Mouse (Mus musculus) embryo, embryonic 10.5 days (tissue): ENCODE data around the gene Khsrp.

Source experiments
- DNase-seq: peaks from one replicate; pipeline ENCODE4 v3.0.0-alpha.2; 2015; ENCODE audit warnings: low spot score

Gene Khsrp

GRCm38 (mm10) chr17:56986105-56986805 is 45.1 kb downstream of the Khsrp start:
- no peak for DNase-seq

GRCm38 (mm10) chr17:56985656-56986055 is 45.7 kb downstream of the Khsrp start:
- DNase-seq = no peak

GRCm38 (mm10) chr17:56984886-56985285 is 46.4 kb downstream of the Khsrp start:
- no peak for DNase-seq

GRCm38 (mm10) chr17:56982013-56982412 is 49.3 kb downstream of the Khsrp start, which contains the start of gene Acer1:
Acer1 (minus strand) TSS chr17:56982126.
- DNase-seq = no peak

- no peak for DNase-seq
Observed at GRCm38 (mm10) chr17:56981049-56981448, 50.3 kb downstream of the Khsrp start.

- DNase-seq = no peak
Observed at GRCm38 (mm10) chr17:56979524-56979923, 51.8 kb downstream of the Khsrp start.

GRCm38 (mm10) chr17:56976531-56977390 is 54.6 kb downstream of the Khsrp start:
- DNase-seq = no peak

GRCm38 (mm10) chr17:56975391-56975790 is 55.9 kb downstream of the Khsrp start:
- no peak for DNase-seq

- DNase-seq = no peak
Observed at GRCm38 (mm10) chr17:56974708-56975240, 56.5 kb downstream of the Khsrp start.

- no peak for DNase-seq
Observed at GRCm38 (mm10) chr17:56973956-56974707, 57.2 kb downstream of the Khsrp start.
